Mouse (Mus musculus): ENCODE results near the gene Lias. TPM values are rescaled to one million over a fixed set of nuclear protein-coding genes. Genes with fewer than 3 reads are reported as not detected.

Gene Lias
- total RNA-seq (2023; ENCODE audit: inconsistent age), result 38.0 to 50.0 TPM (median 39.6 TPM) in 4 replicates

DNA sequence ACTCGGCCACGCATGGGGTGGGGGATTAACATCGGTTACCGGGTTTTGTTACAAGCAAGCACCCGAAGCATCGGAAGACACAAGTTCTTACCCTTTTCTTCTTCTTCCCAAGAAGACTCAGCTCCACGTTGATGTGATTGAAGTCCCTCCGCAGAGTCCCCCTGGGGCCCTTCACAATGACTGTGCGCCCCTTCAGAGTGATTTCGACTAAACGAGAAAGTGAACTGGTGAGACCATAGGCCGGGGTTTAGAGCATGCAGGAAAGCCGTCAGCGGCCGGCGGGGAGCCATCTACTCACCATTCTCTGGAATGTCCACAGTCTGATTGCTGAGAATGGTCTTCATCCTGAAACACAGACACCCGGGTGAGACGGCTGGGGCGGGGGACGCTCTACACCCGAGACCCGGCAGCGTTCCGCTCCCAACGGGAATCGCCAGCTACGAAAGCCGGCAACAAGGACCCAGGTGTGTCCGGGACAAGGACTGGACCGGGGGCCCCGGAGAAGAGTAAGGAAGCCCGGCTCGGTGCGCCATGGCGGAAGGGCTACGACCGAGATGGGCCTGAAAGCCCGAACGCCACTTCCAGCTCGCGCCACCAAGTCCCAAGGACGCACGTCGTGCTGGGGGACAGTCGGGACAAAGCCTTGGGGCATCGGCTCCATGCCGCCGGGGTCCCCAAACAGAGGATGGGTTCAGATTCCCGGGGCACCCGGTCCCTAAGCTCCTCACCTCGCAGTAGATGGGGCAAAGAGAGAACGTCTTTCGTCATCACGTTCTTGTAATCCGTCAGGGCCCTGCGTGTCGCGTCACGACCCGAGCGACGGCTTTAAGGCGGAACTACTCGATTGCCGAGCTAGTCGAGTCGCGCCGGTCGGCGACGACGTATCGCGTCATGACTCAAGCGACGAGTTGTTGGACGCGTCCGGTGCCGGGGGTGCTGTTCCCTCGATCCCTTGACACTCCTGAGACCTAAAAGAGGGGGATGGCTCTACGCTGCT is at the start of gene Lias, which contains the start of gene Rpl9:
Gene Lias, plus strand, starts transcription at position 850 of the 997 bp plus-strand sequence.
Gene Rpl9, minus strand, starts transcription at position 797 of the 997 bp plus-strand sequence.

DNA sequence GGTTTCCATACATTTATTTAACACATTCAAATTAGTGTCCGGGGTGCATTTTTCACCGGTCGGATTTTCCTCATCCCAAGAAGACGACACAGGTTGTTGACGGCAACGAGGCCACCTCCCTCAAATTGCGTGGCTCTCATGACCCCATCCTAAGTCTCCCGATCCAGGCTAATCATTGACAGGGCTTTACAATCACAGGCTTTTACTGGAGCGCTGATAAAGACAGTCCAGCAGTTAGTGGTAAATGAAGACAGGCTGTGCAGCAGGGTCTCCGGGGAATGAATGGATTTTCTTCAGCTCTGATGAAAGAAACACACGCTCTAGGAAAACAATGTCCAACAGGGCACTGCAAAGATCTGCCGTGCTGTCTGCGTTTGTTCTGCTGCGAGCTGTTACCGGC is 43.1 kb upstream of the Lias start, which contains the start of gene Klb:
Gene Klb, plus strand, starts transcription at position 147 of the 400 bp plus-strand sequence.

DNA sequence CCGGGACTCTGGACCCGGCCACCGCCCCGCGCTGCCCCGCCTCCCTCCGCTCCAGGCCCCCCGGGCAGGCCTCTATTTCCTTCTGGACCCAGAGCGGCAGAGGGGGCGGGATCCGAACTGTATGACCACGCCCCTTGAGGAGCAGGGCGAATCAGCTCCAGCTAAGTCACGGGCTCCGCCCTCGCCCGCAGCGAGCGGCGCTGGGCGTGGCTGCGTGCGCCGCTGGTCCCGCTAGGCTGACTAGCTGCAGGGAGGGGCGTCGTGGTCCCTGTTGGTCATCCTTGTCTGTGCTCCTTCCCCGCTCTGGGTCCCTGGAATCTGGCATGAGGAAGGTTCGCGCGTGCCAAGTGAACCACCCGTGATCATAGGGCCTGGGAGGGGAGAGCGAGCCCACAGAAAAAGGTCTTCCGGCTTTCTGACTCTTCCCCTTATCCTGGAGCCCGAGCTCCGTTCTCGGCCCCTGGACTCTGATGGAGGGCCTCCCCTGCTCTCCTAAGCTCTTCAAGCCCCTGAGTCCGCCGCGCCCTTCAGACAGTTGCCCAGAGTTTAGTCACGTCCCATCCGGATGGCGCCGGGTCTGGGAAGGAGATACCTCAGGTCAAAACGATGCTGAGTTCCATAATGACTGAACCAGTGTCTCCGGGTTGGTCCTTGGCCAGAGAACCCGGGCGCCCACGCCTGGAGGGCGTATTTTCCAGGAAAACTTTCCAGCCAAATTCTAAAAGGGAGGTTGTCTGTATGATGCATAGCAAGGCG is 44.7 kb downstream of the Lias start, which contains the start of gene Ugdh:
Gene Ugdh, minus strand, starts transcription at position 144 of the 756 bp plus-strand sequence.

Other genes starting within 250 kb of the Lias start
- gene Wdr19, start 191.8 kb upstream of the Lias start, total RNA-seq (2023; ENCODE audit: inconsistent age), result 1.6 to 2.7 TPM (median 1.7 TPM) in 4 replicates
- gene Rfc1, start 55.8 kb upstream of the Lias start, total RNA-seq (2023; ENCODE audit: inconsistent age), result 76.8 to 102 TPM (median 78.3 TPM) in 4 replicates
- gene Klb, start 43.2 kb upstream of the Lias start, total RNA-seq (2023; ENCODE audit: inconsistent age), result not detected in 4 replicates
- gene Rpl9, start 53 bp upstream of the Lias start, total RNA-seq (2023; ENCODE audit: inconsistent age), result 2,164 to 2,244 TPM (median 2,231 TPM) in 4 replicates
- 25.6 to 34.2 TPM (median 27.9 TPM) in 4 replicates for gene Ugdh, start 44.5 kb downstream of the Lias start, total RNA-seq (2023; ENCODE audit: inconsistent age)
- 3.1 TPM in 1 of 4 replicates, not detected in the others for gene Gm43552, start 101.3 kb downstream of the Lias start, total RNA-seq (2023; ENCODE audit: inconsistent age)
- 352 to 369 TPM (median 361 TPM) in 4 replicates for gene Smim14, start 145.7 kb downstream of the Lias start, total RNA-seq (2023; ENCODE audit: inconsistent age)
- 68.3 to 76.7 TPM (median 69.7 TPM) in 4 replicates for gene Ube2k, start 145.7 kb downstream of the Lias start, total RNA-seq (2023; ENCODE audit: inconsistent age)

Measured in B cell, adult (primary cell).